Mouse (Mus musculus) midbrain, postnatal 0 days (tissue): ENCODE data around the gene Efemp2. TPM values are rescaled to one million over a fixed set of nuclear protein-coding genes. Genes with fewer than 3 reads are reported as not detected.

Experiments
- ATAC-seq: fragments of 200-750 bp; cut with Nextera tagmentation; 2 replicates; pipeline ENCODE4 v1.8.0; 2017; ENCODE audit warnings: moderate number of reproducible peaks, mild to moderate bottlenecking, moderate TSS enrichment, moderate library complexity; ENCODE audit not compliant: low FRiP score
- DNase-seq: peaks from one replicate; pipeline ENCODE4 v3.0.0-alpha.2; 2015; ENCODE audit warnings: low spot score
- H3K27ac ChIP-seq: fragments of 300-500 bp; sonication (generic); 2 replicates; pipeline ENCODE4 v1.5.1; 2014; ENCODE audit warnings: low read depth, mild to moderate bottlenecking, low read length, mixed read lengths
- H3K27me3 ChIP-seq: fragments of 300-500 bp; sonication (generic); 2 replicates; pipeline ENCODE4 v1.6.1; 2014; ENCODE audit warnings: low read length, control low read depth, mixed read lengths; ENCODE audit not compliant: insufficient read depth
- H3K36me3 ChIP-seq: fragments of 300-500 bp; sonication (generic); 2 replicates; pipeline ENCODE4 v1.6.1; 2014; ENCODE audit warnings: low read length, control low read depth, mixed read lengths; ENCODE audit not compliant: insufficient read depth
- H3K4me1 ChIP-seq: fragments of 300-500 bp; sonication (generic); 2 replicates; pipeline ENCODE4 v1.6.1; 2014; ENCODE audit warnings: mild to moderate bottlenecking, control low read depth, antibody characterized with exemption, low read length, mixed read lengths; ENCODE audit not compliant: insufficient read depth
- H3K4me2 ChIP-seq: fragments of 300-500 bp; sonication (generic); 2 replicates; pipeline ENCODE4 v1.6.1; 2014; ENCODE audit warnings: low read depth, mild to moderate bottlenecking, low read length, mixed read lengths; ENCODE audit not compliant: poor library complexity, severe bottlenecking
- H3K4me3 ChIP-seq: fragments of 300-500 bp; sonication (generic); 2 replicates; pipeline ENCODE4 v1.5.1; 2014; ENCODE audit warnings: low read depth, mild to moderate bottlenecking, low read length, moderate library complexity
- H3K9ac ChIP-seq: fragments of 300-500 bp; sonication (generic); replicated peaks from 2 replicates; pipeline ENCODE4 v1.6.1; 2014; ENCODE audit warnings: mild to moderate bottlenecking, low read length, moderate library complexity, mixed read lengths; ENCODE audit not compliant: poor library complexity, severe bottlenecking
- H3K9me3 ChIP-seq: fragments of 300-500 bp; sonication (generic); 2 replicates; pipeline ENCODE4 v1.6.1; 2016; ENCODE audit warnings: low read length, control low read depth
- CTCF ChIP-seq: IDR thresholded peaks from 2 replicates; pipeline ENCODE4 v1.5.1; 2016; ENCODE audit warnings: antibody characterized with exemption, mild to moderate bottlenecking
- WGBS: fragments of 180-500 bp; shearing (Covaris S2); extraction: QIAGEN DNeasy Blood & Tissue Kit; methylation state at CpG from one replicate; pipeline ENCODE4 v1.1.7; 2014; 5-methylcytosine and 5-hydroxymethylcytosine counted together
- polyA plus RNA-seq: library from polyadenylated mRNA; unstranded; fragments of >200 nt; fragmentation: Nextera tagmentation; extraction: Ambion mirVana; gene quantifications from 2 replicates; pipeline ENCODE4 v1.2.1, GENCODE M21; 2015
- total RNA-seq: library from RNA; depleted of rRNA; stranded (reverse); fragments of >200 nt; gene quantifications from 2 replicates; pipeline ENCODE4 v1.2.3, GENCODE M21; 2014

Gene Efemp2
- total and polyA plus RNA-seq, 2 experiments from 2014 or later, result 32.9 to 35.2 TPM

DNA sequence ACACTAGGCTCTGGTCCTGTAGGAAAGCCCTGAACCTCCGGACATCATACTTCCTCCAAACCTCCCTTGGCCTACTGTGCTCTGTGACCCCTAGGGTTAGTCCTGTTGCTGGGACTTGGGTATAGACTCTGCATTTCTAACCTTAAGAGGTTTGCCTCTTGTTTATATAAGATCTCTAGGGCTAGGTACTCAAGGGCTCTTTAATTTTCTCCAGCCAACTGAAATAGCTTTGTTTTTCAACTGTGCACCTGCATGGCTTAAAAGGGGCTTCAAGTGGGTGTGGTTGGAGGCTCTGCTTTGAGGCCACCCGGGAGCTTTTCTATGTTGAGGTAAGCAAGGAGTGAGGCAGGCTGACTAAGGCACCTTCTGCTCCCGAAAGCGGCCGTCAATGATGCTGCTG, 10.7 kb downstream of the Efemp2 start:
- Histone ChIP-seq H3K4me1 (peaks cover 3% of the 10 kb centered on the region; the same call in 1 of the 2 replicates), H3K36me3 (peaks cover 53% of the 10 kb centered on the region)

DNA sequence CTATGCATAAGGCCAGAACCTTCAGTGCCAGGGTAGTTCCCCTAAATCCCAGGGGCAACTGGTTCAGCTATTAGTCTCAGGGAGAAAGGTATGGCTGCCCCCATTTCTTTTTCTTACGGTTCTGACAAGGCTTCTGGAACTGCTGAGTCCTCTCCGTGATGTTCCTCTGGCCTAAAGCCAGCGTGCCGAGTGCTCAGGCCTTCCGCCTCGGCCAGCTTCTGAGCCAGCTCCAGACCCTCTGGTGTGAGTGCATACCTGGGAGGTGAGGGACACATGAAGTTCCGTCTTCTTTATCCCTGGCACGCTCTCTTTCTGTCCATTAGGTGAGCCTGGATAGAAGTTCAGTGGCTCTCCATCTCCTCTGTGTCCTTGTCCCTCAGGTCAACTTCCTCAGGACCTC, 11.6 kb downstream of the Efemp2 start:
- 92% methylated on average over 8 of the region's 8 CpGs for WGBS
- ATAC-seq, result no peak
- peaks cover 47% of the 10 kb centered on the region for H3K36me3 ChIP-seq

More for the DNA sequence above, 10.7 kb downstream of the Efemp2 start:
- no peak overlapping the region for H3K27ac ChIP-seq
- no peak overlapping the region for H3K4me2 ChIP-seq
- H3K27me3 ChIP-seq, result no peaks in the 10 kb centered on the region
- H3K4me3 ChIP-seq, result no peak overlapping the region
- TF ChIP-seq CTCF, result no peak
- no peak overlapping the region for H3K9ac ChIP-seq
- WGBS, result 90% methylated on average over 5 of the region's 5 CpGs
- H3K9me3 ChIP-seq, result no peaks in the 10 kb centered on the region
- DNase-seq, result no peak
- no peak for ATAC-seq

GRCm38 (mm10) chr19:5485821-5486220, 12.1 kb downstream of the Efemp2 start:
- Histone ChIP-seq H3K9ac (no peak overlapping the region), H3K36me3 (peaks cover 43% of the 10 kb centered on the region), H3K4me2 (no peak overlapping the region), H3K27me3 (no peaks in the 10 kb centered on the region), H3K27ac (no peak overlapping the region), H3K4me3 (no peak overlapping the region), H3K4me1 (peaks cover 3% of the 10 kb centered on the region; the same call in 1 of the 2 replicates), H3K9me3 (no peaks in the 10 kb centered on the region)
- WGBS, result 94% methylated on average over 7 of the region's 7 CpGs
- ATAC-seq (no peak), DNase-seq (no peak)
- no peak for TF ChIP-seq CTCF

More for the DNA sequence above, 11.6 kb downstream of the Efemp2 start:
- H3K4me1 ChIP-seq, result peaks cover 3% of the 10 kb centered on the region; the same call in 1 of the 2 replicates
- H3K27me3 ChIP-seq, result no peaks in the 10 kb centered on the region
- H3K9me3 ChIP-seq, result no peaks in the 10 kb centered on the region
- no peak overlapping the region for H3K4me2 ChIP-seq
- TF ChIP-seq CTCF, result no peak
- DNase-seq, result no peak
- H3K9ac ChIP-seq, result no peak overlapping the region
- no peak overlapping the region for H3K4me3 ChIP-seq
- H3K27ac ChIP-seq, result no peak overlapping the region

DNA sequence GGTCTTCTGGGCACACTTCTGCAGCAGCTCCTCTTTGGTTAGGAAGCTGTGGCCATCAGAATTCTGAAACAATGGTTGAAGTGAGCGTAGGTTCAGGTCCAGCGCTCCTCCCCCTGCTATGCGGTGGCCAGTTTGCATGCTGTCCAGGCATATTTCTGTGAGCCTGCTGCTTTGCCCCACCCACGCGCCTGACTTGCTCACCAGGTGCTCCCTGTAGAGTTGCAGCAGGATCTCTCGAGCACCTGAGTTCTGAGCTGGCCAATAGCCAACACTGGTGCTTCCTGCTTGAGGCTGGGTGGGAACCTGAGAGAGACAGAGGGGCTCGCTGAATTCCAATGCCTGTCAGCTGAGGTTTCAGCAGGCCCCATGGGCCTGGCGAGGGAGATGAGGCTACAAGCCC, 12.5 kb downstream of the Efemp2 start:
- Histone ChIP-seq H3K9ac (no peak overlapping the region), H3K4me2 (no peak overlapping the region)
- 89% methylated on average over 8 of the region's 8 CpGs for WGBS

GRCm38 (mm10) chr19:5486771-5487170, 13.0 kb downstream of the Efemp2 start:
- peak overlapping the region; percentile 52; the same call in 1 of the 2 replicates for H3K4me3 ChIP-seq
- no peak for ATAC-seq
- H3K27me3 ChIP-seq, result no peaks in the 10 kb centered on the region
- DNase-seq, result no peak
- no peaks in the 10 kb centered on the region for H3K9me3 ChIP-seq
- TF ChIP-seq CTCF, result no peak
- no peak overlapping the region; the same call in 1 of the 2 replicates for H3K9ac ChIP-seq
- peak overlapping the region; percentile 83; the same call in 1 of the 2 replicates for H3K4me2 ChIP-seq
- H3K4me1 ChIP-seq, result peaks cover 3% of the 10 kb centered on the region; the same call in 1 of the 2 replicates
- no peak overlapping the region for H3K27ac ChIP-seq
- WGBS, result 78% methylated on average over 4 of the region's 4 CpGs
- H3K36me3 ChIP-seq, result peaks cover 33% of the 10 kb centered on the region

More for the DNA sequence above, 12.5 kb downstream of the Efemp2 start:
- TF ChIP-seq CTCF, result no peak
- Histone ChIP-seq H3K36me3 (peaks cover 38% of the 10 kb centered on the region), H3K27me3 (no peaks in the 10 kb centered on the region), H3K4me1 (peaks cover 3% of the 10 kb centered on the region; the same call in 1 of the 2 replicates), H3K4me3 (no peak overlapping the region), H3K9me3 (no peaks in the 10 kb centered on the region), H3K27ac (no peak overlapping the region)
- DNase-seq, result no peak
- no peak for ATAC-seq

GRCm38 (mm10) chr19:5487768-5488550, 14.2 kb downstream of the Efemp2 start, which contains the start of gene Mus81:
TSS of gene Mus81 (minus strand) at chr19:5488402.
- WGBS, result under 1% methylated on average over 39 of the region's 39 CpGs
- TF ChIP-seq CTCF, result peak; percentile 86
- peaks cover 3% of the 10 kb centered on the region; the same call in 1 of the 2 replicates for H3K4me1 ChIP-seq

More at GRCm38 (mm10) chr19:5487768-5488550, 14.2 kb downstream of the Efemp2 start, which contains the start of gene Mus81:
- DNase-seq (peak; percentile 96), ATAC-seq (peak; percentile 64)
- H3K9me3 ChIP-seq, result no peaks in the 10 kb centered on the region
- H3K9ac ChIP-seq, result peak within 1 kb of the TSS; percentile 74
- peaks cover 35% of the 10 kb centered on the region for H3K36me3 ChIP-seq
- H3K27ac ChIP-seq, result peak within 1 kb of the TSS; percentile 98
- H3K27me3 ChIP-seq, result no peaks in the 10 kb centered on the region
- peak within 1 kb of the TSS; percentile 52 for H3K4me3 ChIP-seq
- H3K4me2 ChIP-seq, result peak within 1 kb of the TSS; percentile 83
